Mouse (Mus musculus): Measurements from ENCODE around the gene Cyb561d1. TPM values are rescaled to one million over a fixed set of nuclear protein-coding genes. Genes with fewer than 3 reads are reported as not detected.

Gene Cyb561d1
- polyA plus RNA-seq, 1 experiment = 9.4 TPM

GRCm38 (mm10) chr3:108210771-108211139 is 9.7 kb upstream of the Cyb561d1 start, which contains the start of gene Atxn7l2:
TSS of gene Atxn7l2 (minus strand) at chr3:108210934.
- Histone ChIP-seq H3K36me3 (ENCODE audit: control insufficient read depth, insufficient read depth, low read length) (no peaks in the 10 kb centered on the region), H3K4me1 (ENCODE audit: control insufficient read depth, insufficient read depth, insufficient read length, low read length) (peaks cover 7% of the 10 kb centered on the region; the same call in 1 of the 2 replicates), H3K27me3 (ENCODE audit: control insufficient read depth, insufficient read depth, low read length) (no peaks in the 10 kb centered on the region), H3K4me3 (ENCODE audit: low read depth, low read length) (peak within 1 kb of the TSS; percentile 74), H3K27ac (ENCODE audit: insufficient read depth, low read depth, low read length) (peak within 1 kb of the TSS; percentile 48)
- 1% methylated on average over 14 of the region's 14 CpGs for WGBS
- no peak; the same call in 1 of the 2 replicates for TF ChIP-seq CTCF (IDR thresholded peaks at IDR 0.05; ENCODE audit: extremely low read depth, insufficient read length, insufficient replicate concordance, low read depth, low read length)
- no peak for TF ChIP-seq POLR2A (IDR thresholded peaks at IDR 0.05; ENCODE audit: low read depth, low read length)

- WGBS = under 1% methylated on average over 71 of the region's 72 CpGs
- Histone ChIP-seq H3K36me3 (ENCODE audit: control insufficient read depth, insufficient read depth, low read length) (no peaks in the 10 kb centered on the region), H3K4me3 (ENCODE audit: low read depth, low read length) (peak overlapping the region; percentile 74), H3K27me3 (ENCODE audit: control insufficient read depth, insufficient read depth, low read length) (no peaks in the 10 kb centered on the region), H3K27ac (ENCODE audit: insufficient read depth, low read depth, low read length) (peak overlapping the region; percentile 48), H3K4me1 (ENCODE audit: control insufficient read depth, insufficient read depth, insufficient read length, low read length) (peaks cover 7% of the 10 kb centered on the region; the same call in 1 of the 2 replicates)
- TF ChIP-seq CTCF (IDR thresholded peaks at IDR 0.05; ENCODE audit: extremely low read depth, insufficient read length, insufficient replicate concordance, low read depth, low read length) = no peak
- TF ChIP-seq POLR2A (IDR thresholded peaks at IDR 0.05; ENCODE audit: low read depth, low read length) = peak; percentile 11; the same call in 1 of the 2 replicates
Observed at GRCm38 (mm10) chr3:108209946-108210770, 9.1 kb upstream of the Cyb561d1 start.

DNA sequence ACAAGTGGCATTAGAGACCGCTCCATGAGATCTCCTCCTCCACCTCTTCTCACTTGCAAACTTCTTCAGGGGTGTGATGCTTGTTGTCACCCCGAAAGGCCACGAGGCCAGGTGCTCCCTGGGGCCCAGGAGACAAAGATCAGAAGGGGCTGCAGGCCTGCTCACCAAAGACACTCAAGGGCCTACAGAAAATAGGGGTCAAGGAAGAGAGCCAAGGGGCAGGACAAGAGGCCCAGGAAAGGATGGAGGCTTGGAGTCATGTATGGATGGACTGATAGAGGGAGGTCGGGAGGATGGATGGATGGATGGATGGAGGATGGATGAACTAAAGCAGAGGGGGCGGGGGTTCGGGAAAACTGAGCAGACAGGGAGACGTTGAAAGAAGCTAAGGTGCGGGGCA is 8.5 kb upstream of the Cyb561d1 start:
- H3K27me3 ChIP-seq (ENCODE audit: control insufficient read depth, insufficient read depth, low read length) = no peaks in the 10 kb centered on the region
- H3K4me1 ChIP-seq (ENCODE audit: control insufficient read depth, insufficient read depth, insufficient read length, low read length) = peaks cover 7% of the 10 kb centered on the region; the same call in 1 of the 2 replicates
- H3K36me3 ChIP-seq (ENCODE audit: control insufficient read depth, insufficient read depth, low read length) = no peaks in the 10 kb centered on the region; the same call in 1 of the 2 replicates
- peak overlapping the region; percentile 74 for H3K4me3 ChIP-seq (ENCODE audit: low read depth, low read length)
- no peak overlapping the region for H3K27ac ChIP-seq (ENCODE audit: insufficient read depth, low read depth, low read length)
- TF ChIP-seq CTCF (IDR thresholded peaks at IDR 0.05; ENCODE audit: extremely low read depth, insufficient read length, insufficient replicate concordance, low read depth, low read length) (no peak), POLR2A (IDR thresholded peaks at IDR 0.05; ENCODE audit: low read depth, low read length) (no peak; the same call in 1 of the 2 replicates)
- 7% methylated on average over 8 of the region's 8 CpGs for WGBS

DNA sequence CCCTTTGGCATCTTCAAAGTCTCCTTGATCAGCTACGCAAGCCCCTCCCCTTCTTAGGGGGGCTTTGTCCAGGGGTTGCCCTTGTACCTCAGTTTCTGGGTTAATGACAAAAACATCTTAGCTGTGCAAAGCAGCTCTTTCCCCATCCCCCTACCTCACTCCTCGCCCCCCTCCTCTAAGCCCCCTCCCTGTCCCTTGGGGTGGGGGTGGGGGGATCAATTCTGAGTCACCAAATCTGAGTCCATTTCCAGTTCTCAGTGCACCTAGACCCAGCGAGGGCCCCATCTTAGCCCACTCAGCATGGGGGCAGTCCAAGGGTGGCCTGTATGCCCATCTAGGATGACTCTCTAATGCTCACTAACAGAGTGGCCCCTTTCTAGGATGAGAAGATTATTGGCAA is 8.0 kb upstream of the Cyb561d1 start:
- no peak overlapping the region for H3K4me3 ChIP-seq (ENCODE audit: low read depth, low read length)
- H3K27ac ChIP-seq (ENCODE audit: insufficient read depth, low read depth, low read length) = no peak overlapping the region
- H3K27me3 ChIP-seq (ENCODE audit: control insufficient read depth, insufficient read depth, low read length) = no peaks in the 10 kb centered on the region
- peaks cover 7% of the 10 kb centered on the region; the same call in 1 of the 2 replicates for H3K4me1 ChIP-seq (ENCODE audit: control insufficient read depth, insufficient read depth, insufficient read length, low read length)
- TF ChIP-seq CTCF (IDR thresholded peaks at IDR 0.05; ENCODE audit: extremely low read depth, insufficient read length, insufficient replicate concordance, low read depth, low read length) (no peak), POLR2A (IDR thresholded peaks at IDR 0.05; ENCODE audit: low read depth, low read length) (no peak)
- H3K36me3 ChIP-seq (ENCODE audit: control insufficient read depth, insufficient read depth, low read length) = no peaks in the 10 kb centered on the region; the same call in 1 of the 2 replicates
- 91% methylated on average over 3 of the region's 3 CpGs for WGBS

DNA sequence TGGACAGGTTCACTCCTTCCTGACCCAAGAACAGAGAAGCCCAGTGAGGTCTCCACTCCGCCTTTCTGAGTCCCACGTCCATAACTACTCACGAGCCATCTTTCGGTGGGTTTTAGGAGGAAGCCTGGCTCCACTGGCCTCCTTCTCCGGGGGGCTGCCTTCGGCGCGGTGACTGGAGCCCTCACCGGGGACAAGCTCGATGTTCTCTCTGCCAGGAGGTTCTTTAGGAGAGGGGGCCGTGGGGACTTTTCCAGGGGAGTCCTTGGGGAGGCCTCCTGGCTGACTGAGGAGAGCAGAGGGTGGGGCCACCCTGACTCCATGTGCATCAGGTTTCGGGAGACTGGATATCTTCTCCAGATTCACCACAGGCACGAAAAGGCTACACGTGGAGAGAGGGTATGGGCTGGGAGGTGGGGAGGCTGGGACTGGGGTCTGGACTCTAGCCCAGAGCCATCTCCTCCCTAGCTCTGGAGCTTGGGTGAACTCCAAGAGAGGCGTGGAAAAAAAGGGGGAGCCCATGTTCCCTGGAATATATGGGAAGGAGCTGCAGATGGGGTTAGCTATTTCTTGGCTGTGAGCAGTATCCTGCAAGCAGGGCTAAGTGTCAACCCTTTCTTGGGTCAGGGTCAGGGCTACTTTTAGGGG is 5.8 kb upstream of the Cyb561d1 start:
- TF ChIP-seq POLR2A (IDR thresholded peaks at IDR 0.05; ENCODE audit: low read depth, low read length) (no peak), CTCF (IDR thresholded peaks at IDR 0.05; ENCODE audit: extremely low read depth, insufficient read length, insufficient replicate concordance, low read depth, low read length) (no peak)
- Histone ChIP-seq H3K27me3 (ENCODE audit: control insufficient read depth, insufficient read depth, low read length) (no peaks in the 10 kb centered on the region), H3K27ac (ENCODE audit: insufficient read depth, low read depth, low read length) (no peak overlapping the region), H3K4me1 (ENCODE audit: control insufficient read depth, insufficient read depth, insufficient read length, low read length) (0 out of 2 replicates have a peak, but pooled peaks cover 4% of the 10 kb centered on the region), H3K36me3 (ENCODE audit: control insufficient read depth, insufficient read depth, low read length) (no peaks in the 10 kb centered on the region; the same call in 1 of the 2 replicates), H3K4me3 (ENCODE audit: low read depth, low read length) (no peak overlapping the region)
- WGBS = 84% methylated on average over 15 of the region's 15 CpGs

GRCm38 (mm10) chr3:108205601-108206000 is 4.6 kb upstream of the Cyb561d1 start:
- 91% methylated on average over 8 of the region's 8 CpGs for WGBS
- Histone ChIP-seq H3K4me1 (ENCODE audit: control insufficient read depth, insufficient read depth, insufficient read length, low read length) (peaks cover 8% of the 10 kb centered on the region; the same call in 1 of the 2 replicates), H3K36me3 (ENCODE audit: control insufficient read depth, insufficient read depth, low read length) (no peaks in the 10 kb centered on the region; the same call in 1 of the 2 replicates), H3K27me3 (ENCODE audit: control insufficient read depth, insufficient read depth, low read length) (no peaks in the 10 kb centered on the region), H3K4me3 (ENCODE audit: low read depth, low read length) (no peak overlapping the region), H3K27ac (ENCODE audit: insufficient read depth, low read depth, low read length) (no peak overlapping the region)
- no peak for TF ChIP-seq POLR2A (IDR thresholded peaks at IDR 0.05; ENCODE audit: low read depth, low read length)
- TF ChIP-seq CTCF (IDR thresholded peaks at IDR 0.05; ENCODE audit: extremely low read depth, insufficient read length, insufficient replicate concordance, low read depth, low read length) = no peak

DNA sequence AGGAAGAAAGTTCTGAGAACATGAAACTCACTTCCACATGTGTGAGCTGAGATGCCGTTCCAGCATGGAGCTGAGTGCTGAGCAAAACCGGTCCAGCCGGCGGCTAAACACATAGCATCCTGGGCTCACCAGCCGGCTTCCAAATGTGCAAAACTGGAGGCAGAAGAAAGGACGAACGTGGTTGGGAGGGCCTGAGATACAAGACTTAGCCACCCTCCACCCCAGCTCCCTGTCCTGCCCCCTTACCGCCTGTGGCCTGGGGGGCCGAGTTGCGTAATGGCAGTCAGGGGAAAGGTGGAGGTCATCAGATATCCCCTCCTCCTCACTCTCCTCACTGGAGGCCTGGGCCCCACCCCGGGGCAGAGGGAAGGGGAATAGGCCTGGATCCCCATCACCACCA is 3.5 kb upstream of the Cyb561d1 start:
- WGBS = 87% methylated on average over 11 of the region's 11 CpGs
- Histone ChIP-seq H3K27ac (ENCODE audit: insufficient read depth, low read depth, low read length) (no peak overlapping the region), H3K4me1 (ENCODE audit: control insufficient read depth, insufficient read depth, insufficient read length, low read length) (peaks cover 5% of the 10 kb centered on the region; the same call in 1 of the 2 replicates), H3K36me3 (ENCODE audit: control insufficient read depth, insufficient read depth, low read length) (no peaks in the 10 kb centered on the region; the same call in 1 of the 2 replicates), H3K27me3 (ENCODE audit: control insufficient read depth, insufficient read depth, low read length) (no peaks in the 10 kb centered on the region), H3K4me3 (ENCODE audit: low read depth, low read length) (no peak overlapping the region)
- no peak for TF ChIP-seq POLR2A (IDR thresholded peaks at IDR 0.05; ENCODE audit: low read depth, low read length)
